8 mouse cellular contexts compared by ENCODE assay signal in genomic region chr5:122511405-122511804, GRCm38 (mm10). TPM values are rescaled to one million over a fixed set of nuclear protein-coding genes. Genes with fewer than 3 reads are reported as not detected.
DNase-seq lines count a peak whose midpoint lies in the region; ATAC-seq and TF ChIP-seq lines count a peak whose summit lies in the region.

No protein-coding gene starts in this region.

- 67% methylated on average over 9 of the region's 9 CpGs for WGBS in hindbrain, postnatal 0 days
- WGBS in hindbrain, embryonic 16.5 days, result 67% methylated on average over 9 of the region's 9 CpGs
- WGBS in intestine, embryonic 15.5 days, result 12% methylated on average over 9 of the region's 9 CpGs

- H3K4me2 ChIP-seq in hindbrain, postnatal 0 days (ENCODE audit: low read depth, low read length), result no peak overlapping the region
- H3K4me2 ChIP-seq in hindbrain, embryonic 16.5 days (ENCODE audit: low read length), result no peak overlapping the region
- H3K4me2 ChIP-seq in intestine, embryonic 15.5 days (replicated peaks), result peak overlapping the region; percentile 38

- H3K36me3 ChIP-seq in hindbrain, postnatal 0 days (ENCODE audit: insufficient read depth, low read length), result no peaks in the 10 kb centered on the region
- no peaks in the 10 kb centered on the region for H3K36me3 ChIP-seq in hindbrain, embryonic 16.5 days (ENCODE audit: control insufficient read depth, insufficient read depth, low read length)
- no peaks in the 10 kb centered on the region for H3K36me3 ChIP-seq in intestine, embryonic 15.5 days

- H3K4me3 ChIP-seq in hindbrain, postnatal 0 days (ENCODE audit: low read length), result no peak overlapping the region
- H3K4me3 ChIP-seq in hindbrain, embryonic 16.5 days (ENCODE audit: low read length), result no peak overlapping the region
- H3K4me3 ChIP-seq in intestine, embryonic 15.5 days (replicated peaks), result no peak overlapping the region

- H3K27me3 ChIP-seq in hindbrain, postnatal 0 days (ENCODE audit: insufficient read depth, low read length), result no peaks in the 10 kb centered on the region
- no peaks in the 10 kb centered on the region for H3K27me3 ChIP-seq in hindbrain, embryonic 16.5 days (replicated peaks; ENCODE audit: control insufficient read depth, insufficient read depth, low read length)
- no peaks in the 10 kb centered on the region for H3K27me3 ChIP-seq in intestine, embryonic 15.5 days (replicated peaks)

- no peak overlapping the region for H3K9ac ChIP-seq in hindbrain, postnatal 0 days (replicated peaks; ENCODE audit: low read length)
- no peak overlapping the region for H3K9ac ChIP-seq in hindbrain, embryonic 16.5 days (ENCODE audit: low read depth, low read length)
- 0 out of 2 replicates have a peak overlapping the region, but pooled peaks have one; percentile 10 for H3K9ac ChIP-seq in intestine, embryonic 15.5 days

- H3K9me3 ChIP-seq in hindbrain, postnatal 0 days (ENCODE audit: low read length), result no peaks in the 10 kb centered on the region
- no peaks in the 10 kb centered on the region for H3K9me3 ChIP-seq in hindbrain, embryonic 16.5 days (ENCODE audit: control insufficient read depth, low read length)
- no peaks in the 10 kb centered on the region for H3K9me3 ChIP-seq in intestine, embryonic 15.5 days

- ATAC-seq in hindbrain, postnatal 0 days, result no peak
- ATAC-seq in hindbrain, embryonic 16.5 days, result no peak
- ATAC-seq in CD4-positive, CD25-positive, alpha-beta regulatory T cell, adult 4 months, result peak; percentile 47
- peak; percentile 29 for ATAC-seq in intestine, embryonic 15.5 days
- ATAC-seq in monocyte, adult 5-6 weeks (replicated peaks; ENCODE audit: insufficient number of reproducible peaks, low FRiP score, low TSS enrichment, poor library complexity, severe bottlenecking), result no peak

- no peak for TF ChIP-seq CTCF in hindbrain, postnatal 0 days (IDR thresholded peaks at IDR 0.05; ENCODE audit: low read depth)

- H3K4me1 ChIP-seq in hindbrain, postnatal 0 days (ENCODE audit: insufficient read depth, low read length), result peaks cover 6% of the 10 kb centered on the region
- peaks cover 7% of the 10 kb centered on the region for H3K4me1 ChIP-seq in hindbrain, embryonic 16.5 days (ENCODE audit: control insufficient read depth, insufficient read depth, low read depth, low read length)
- peaks cover 32% of the 10 kb centered on the region for H3K4me1 ChIP-seq in intestine, embryonic 15.5 days (replicated peaks)

- H3K27ac ChIP-seq in hindbrain, postnatal 0 days, result 0 out of 2 replicates have a peak overlapping the region, but pooled peaks have one; percentile 27
- no peak overlapping the region for H3K27ac ChIP-seq in hindbrain, embryonic 16.5 days (ENCODE audit: low read depth, low read length)
- peak overlapping the region; percentile 68 for H3K27ac ChIP-seq in intestine, embryonic 15.5 days

- DNase-seq in hindbrain, postnatal 0 days (ENCODE audit: low spot score), result no peak
- peak; percentile 3 for DNase-seq in T-cell, adult 2 months (ENCODE audit: low spot score)
- no peak for DNase-seq in c-Kit-positive CD71-positive TER-119-positive erythroid progenitor cells, embryonic 14.5 days (ENCODE audit: low spot score)
- DNase-seq in ovary, adult 18-20 months (ENCODE audit: low spot score), result no peak

RNA-seq across cellular contexts. Expression of gene Atp2a2, which starts 9.4 kb away (rescaled TPM):
- 200 and 204 TPM in 2 replicates for total RNA-seq in hindbrain, postnatal 0 days (2014; rRNA removed)
- polyA plus RNA-seq in hindbrain, postnatal 0 days (2015; fragmentation: Nextera tagmentation; extraction: Ambion mirVana), result 46.2 and 47.4 TPM in 2 replicates
- polyA plus RNA-seq in hindbrain, embryonic 16.5 days (2015; fragmentation: Nextera tagmentation; extraction: Ambion mirVana), result 47.2 and 50.2 TPM in 2 replicates
- 10 to 100 TPM in 1 of 2 experiments, 1 to 10 TPM in 1; 10.0 to 14.8 TPM for polyA plus RNA-seq in CD4-positive, CD25-positive, alpha-beta regulatory T cell, adult 4 months (2017; shearing (Covaris generic))
- 33.8 and 36.1 TPM in 2 replicates for polyA plus RNA-seq in intestine, embryonic 15.5 days (2015; fragmentation: Nextera tagmentation; extraction: Ambion mirVana)
- 84.0 to 111 TPM (median 86.3 TPM) in 3 replicates for total RNA-seq in monocyte, adult 5-6 weeks (2017)

Comparison
In these comparisons a context has a peak if more than half of its experiments do, and no peak if none do; other contexts are left out.
1. ATAC-seq: peak in CD4-positive, CD25-positive, alpha-beta regulatory T cell, adult 4 months (single experiment) and intestine, embryonic 15.5 days (single experiment); none in hindbrain, postnatal 0 days (single experiment), hindbrain, embryonic 16.5 days (single experiment) and monocyte, adult 5-6 weeks (single experiment).